Mouse (Mus musculus) hindbrain, embryonic 15.5 days (tissue): ENCODE data around the gene Hs2st1. TPM values are rescaled to one million over a fixed set of nuclear protein-coding genes. Genes with fewer than 3 reads are reported as not detected.
"Not testable (repeated sequence)": the region's sequence is repeated elsewhere in the genome, so short reads cannot be mapped to it uniquely, and the experiment has no call there.

Experiments used
- ATAC-seq: fragments of 200-750 bp; cut with Nextera tagmentation; 2 replicates; pipeline ENCODE4 v1.8.0; 2017; ENCODE audit warnings: low read depth, moderate number of reproducible peaks, moderate TSS enrichment; ENCODE audit not compliant: low FRiP score
- H3K27ac ChIP-seq: fragments of 300-500 bp; sonication (generic); replicated peaks from 2 replicates; pipeline ENCODE4 v1.5.1; 2015; ENCODE audit warnings: mild to moderate bottlenecking, inconsistent platforms
- H3K27me3 ChIP-seq: fragments of 300-500 bp; sonication (generic); 2 replicates; pipeline ENCODE4 v1.6.1; 2015; ENCODE audit warnings: control low read depth, inconsistent platforms
- H3K36me3 ChIP-seq: fragments of 300-500 bp; sonication (generic); 2 replicates; pipeline ENCODE4 v1.6.1; 2015; ENCODE audit warnings: control low read depth, inconsistent platforms
- H3K4me1 ChIP-seq: fragments of 300-500 bp; sonication (generic); replicated peaks from 2 replicates; pipeline ENCODE4 v1.6.1; 2015; ENCODE audit warnings: control low read depth, inconsistent platforms
- H3K4me2 ChIP-seq: fragments of 300-500 bp; sonication (generic); 2 replicates; pipeline ENCODE4 v1.6.1; 2015; ENCODE audit warnings: moderate library complexity, mild to moderate bottlenecking, inconsistent platforms
- H3K4me3 ChIP-seq: fragments of 300-500 bp; sonication (generic); 2 replicates; pipeline ENCODE4 v1.5.1; 2015; ENCODE audit warnings: mild to moderate bottlenecking, inconsistent platforms
- H3K9ac ChIP-seq: fragments of 300-500 bp; sonication (generic); 2 replicates; pipeline ENCODE4 v1.6.1; 2015; ENCODE audit warnings: inconsistent platforms
- H3K9me3 ChIP-seq: fragments of 300-500 bp; sonication (generic); 2 replicates; pipeline ENCODE4 v1.6.1; 2016; ENCODE audit warnings: control low read depth, inconsistent platforms
- WGBS: fragments of 180-500 bp; shearing (Covaris S2); methylation state at CpG from one replicate; pipeline ENCODE4 v1.1.7; 2015; 5-methylcytosine and 5-hydroxymethylcytosine counted together
- polyA plus RNA-seq: library from polyadenylated mRNA; unstranded; fragments of >200 nt; fragmentation: Nextera tagmentation; extraction: Ambion mirVana; gene quantifications from 2 replicates; pipeline ENCODE4 v1.2.1, GENCODE M21; 2015

The Hs2st1 gene
- polyA plus RNA-seq, 1 experiment from 2014 or later = 14.4 TPM

- H3K4me2 ChIP-seq, H3K4me1 ChIP-seq, ATAC-seq, H3K9ac ChIP-seq, H3K27ac ChIP-seq, H3K36me3 ChIP-seq, H3K9me3 ChIP-seq, H3K4me3 ChIP-seq, H3K27me3 ChIP-seq: not testable (repeated sequence)
- 63% methylated on average over 7 of the region's 7 CpGs for whole genome bisulfite sequencing
Measured at GRCm38 (mm10) chr3:144605811-144606210, 35.8 kb upstream of the Hs2st1 start.

GRCm38 (mm10) chr3:144604205-144604604 is 34.2 kb upstream of the Hs2st1 start:
- Histone ChIP-seq H3K27ac (no peak overlapping the region), H3K4me1 (no peaks in the 10 kb centered on the region), H3K9me3 (no peaks in the 10 kb centered on the region), H3K4me2 (no peak overlapping the region), H3K9ac (no peak overlapping the region), H3K4me3 (no peak overlapping the region), H3K27me3 (no peaks in the 10 kb centered on the region), H3K36me3 (no peaks in the 10 kb centered on the region)
- 70% methylated on average over 7 of the region's 7 CpGs for WGBS
- ATAC-seq = no peak

- Histone ChIP-seq H3K27ac (no peak overlapping the region), H3K9me3 (no peaks in the 10 kb centered on the region), H3K4me2 (no peak overlapping the region), H3K27me3 (no peaks in the 10 kb centered on the region), H3K9ac (no peak overlapping the region), H3K4me1 (no peaks in the 10 kb centered on the region), H3K4me3 (no peak overlapping the region), H3K36me3 (no peaks in the 10 kb centered on the region)
- ATAC-seq = no peak
- 89% methylated on average over 3 of the region's 3 CpGs for WGBS
Measured at GRCm38 (mm10) chr3:144603558-144603957, 33.6 kb upstream of the Hs2st1 start.

GRCm38 (mm10) chr3:144602819-144603218 is 32.8 kb upstream of the Hs2st1 start:
- Histone ChIP-seq H3K27me3 (no peaks in the 10 kb centered on the region), H3K9ac (no peak overlapping the region), H3K36me3 (no peaks in the 10 kb centered on the region), H3K4me2 (no peak overlapping the region), H3K4me3 (no peak overlapping the region), H3K9me3 (no peaks in the 10 kb centered on the region), H3K4me1 (no peaks in the 10 kb centered on the region), H3K27ac (no peak overlapping the region)
- 85% methylated on average over 7 of the region's 7 CpGs for WGBS
- ATAC-seq = no peak

GRCm38 (mm10) chr3:144602413-144602812 is 32.4 kb upstream of the Hs2st1 start:
- Histone ChIP-seq H3K27me3 (no peaks in the 10 kb centered on the region), H3K27ac (no peak overlapping the region), H3K36me3 (no peaks in the 10 kb centered on the region), H3K4me2 (no peak overlapping the region), H3K9me3 (no peaks in the 10 kb centered on the region), H3K4me1 (no peaks in the 10 kb centered on the region), H3K4me3 (no peak overlapping the region), H3K9ac (no peak overlapping the region)
- 88% methylated on average over 4 of the region's 4 CpGs for WGBS
- ATAC-seq = no peak

GRCm38 (mm10) chr3:144597790-144598467 is 27.9 kb upstream of the Hs2st1 start:
- no peak overlapping the region for H3K27ac ChIP-seq
- no peak overlapping the region for H3K4me2 ChIP-seq
- 61% methylated on average over 12 of the region's 12 CpGs for WGBS
- H3K4me3 ChIP-seq = no peak overlapping the region
- no peak overlapping the region for H3K9ac ChIP-seq
- no peaks in the 10 kb centered on the region for H3K27me3 ChIP-seq
- no peaks in the 10 kb centered on the region for H3K9me3 ChIP-seq
- no peak for ATAC-seq
- peaks cover 13% of the 10 kb centered on the region for H3K36me3 ChIP-seq
- H3K4me1 ChIP-seq = no peaks in the 10 kb centered on the region

- Histone ChIP-seq H3K27ac (no peak overlapping the region), H3K4me1 (no peaks in the 10 kb centered on the region), H3K27me3 (no peaks in the 10 kb centered on the region), H3K4me3 (no peak overlapping the region), H3K9ac (no peak overlapping the region), H3K36me3 (peaks cover 13% of the 10 kb centered on the region), H3K4me2 (no peak overlapping the region), H3K9me3 (no peaks in the 10 kb centered on the region)
- no peak for ATAC-seq
- 55% methylated on average over 4 of the region's 4 CpGs for WGBS
Measured at GRCm38 (mm10) chr3:144597121-144597520, 27.1 kb upstream of the Hs2st1 start.

- Histone ChIP-seq H3K4me1 (no peaks in the 10 kb centered on the region), H3K27me3 (no peaks in the 10 kb centered on the region), H3K9ac (no peak overlapping the region), H3K9me3 (no peaks in the 10 kb centered on the region), H3K4me2 (no peak overlapping the region), H3K4me3 (no peak overlapping the region), H3K27ac (no peak overlapping the region), H3K36me3 (peaks cover 18% of the 10 kb centered on the region)
- 75% methylated on average over 9 of the region's 9 CpGs for WGBS
- no peak for ATAC-seq
Measured at GRCm38 (mm10) chr3:144592992-144593785, 23.2 kb upstream of the Hs2st1 start.

- Histone ChIP-seq H3K36me3 (peaks cover 9% of the 10 kb centered on the region; the same call in 1 of the 2 replicates), H3K4me1 (no peaks in the 10 kb centered on the region), H3K4me3 (no peak overlapping the region), H3K9me3 (no peaks in the 10 kb centered on the region), H3K27me3 (no peaks in the 10 kb centered on the region), H3K4me2 (no peak overlapping the region), H3K27ac (no peak overlapping the region), H3K9ac (no peak overlapping the region)
- 69% methylated on average over 8 of the region's 8 CpGs for WGBS
- ATAC-seq = no peak
Measured at GRCm38 (mm10) chr3:144589189-144589890, 19.4 kb upstream of the Hs2st1 start.

- no peaks in the 10 kb centered on the region for H3K27me3 ChIP-seq
- 80% methylated on average over 7 of the region's 7 CpGs for WGBS
- H3K36me3 ChIP-seq = peaks cover 11% of the 10 kb centered on the region; the same call in 1 of the 2 replicates
- no peak for ATAC-seq
- no peak overlapping the region for H3K9ac ChIP-seq
- H3K27ac ChIP-seq = no peak overlapping the region
- no peak overlapping the region for H3K4me3 ChIP-seq
- H3K4me1 ChIP-seq = no peaks in the 10 kb centered on the region
- H3K9me3 ChIP-seq = no peaks in the 10 kb centered on the region
- H3K4me2 ChIP-seq = no peak overlapping the region
Measured at GRCm38 (mm10) chr3:144586731-144587130, 16.8 kb upstream of the Hs2st1 start.

GRCm38 (mm10) chr3:144584789-144585553 is 15.0 kb upstream of the Hs2st1 start:
- H3K36me3 ChIP-seq = peaks cover 13% of the 10 kb centered on the region; the same call in 1 of the 2 replicates
- 87% methylated on average over 6 of the region's 6 CpGs for WGBS

More at GRCm38 (mm10) chr3:144584789-144585553, 15.0 kb upstream of the Hs2st1 start:
- Histone ChIP-seq H3K9me3 (no peaks in the 10 kb centered on the region), H3K4me1 (no peaks in the 10 kb centered on the region), H3K27ac (no peak overlapping the region), H3K9ac (no peak overlapping the region), H3K27me3 (no peaks in the 10 kb centered on the region), H3K4me2 (no peak overlapping the region), H3K4me3 (no peak overlapping the region)
- no peak for ATAC-seq
